Mouse (Mus musculus): Measurements from ENCODE around the gene Cnih2.

Cnih2 gene

DNA sequence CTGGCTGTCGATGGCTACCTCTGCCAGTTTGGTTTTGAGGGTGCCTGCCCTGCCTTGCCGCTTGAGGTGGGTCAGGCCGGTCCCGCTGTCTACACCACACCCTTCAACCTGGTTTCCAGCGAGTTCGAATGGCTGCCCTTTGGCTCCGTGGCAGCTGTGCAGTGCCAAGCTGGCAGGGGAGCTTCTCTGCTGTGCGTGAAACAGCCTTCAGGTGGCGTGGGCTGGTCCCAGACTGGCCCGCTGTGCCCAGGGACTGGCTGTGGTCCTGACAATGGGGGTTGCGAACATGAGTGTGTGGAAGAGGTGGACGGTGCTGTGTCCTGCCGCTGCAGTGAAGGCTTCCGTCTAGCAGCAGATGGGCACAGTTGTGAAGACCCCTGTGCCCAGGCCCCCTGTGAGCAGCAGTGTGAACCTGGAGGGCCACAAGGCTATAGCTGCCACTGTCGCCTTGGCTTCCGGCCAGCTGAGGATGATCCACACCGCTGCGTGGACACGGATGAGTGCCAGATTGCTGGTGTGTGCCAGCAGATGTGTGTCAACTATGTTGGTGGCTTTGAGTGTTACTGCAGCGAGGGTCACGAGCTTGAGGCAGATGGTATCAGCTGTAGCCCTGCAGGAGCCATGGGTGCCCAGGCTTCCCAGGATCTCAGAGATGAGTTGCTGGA lies 29.6 kb downstream of the Cnih2 start:
- DNase-seq (ENCODE audit: low spot score in 2 of 2) = peak in 1 of 2 experiments; percentile 53

DNA sequence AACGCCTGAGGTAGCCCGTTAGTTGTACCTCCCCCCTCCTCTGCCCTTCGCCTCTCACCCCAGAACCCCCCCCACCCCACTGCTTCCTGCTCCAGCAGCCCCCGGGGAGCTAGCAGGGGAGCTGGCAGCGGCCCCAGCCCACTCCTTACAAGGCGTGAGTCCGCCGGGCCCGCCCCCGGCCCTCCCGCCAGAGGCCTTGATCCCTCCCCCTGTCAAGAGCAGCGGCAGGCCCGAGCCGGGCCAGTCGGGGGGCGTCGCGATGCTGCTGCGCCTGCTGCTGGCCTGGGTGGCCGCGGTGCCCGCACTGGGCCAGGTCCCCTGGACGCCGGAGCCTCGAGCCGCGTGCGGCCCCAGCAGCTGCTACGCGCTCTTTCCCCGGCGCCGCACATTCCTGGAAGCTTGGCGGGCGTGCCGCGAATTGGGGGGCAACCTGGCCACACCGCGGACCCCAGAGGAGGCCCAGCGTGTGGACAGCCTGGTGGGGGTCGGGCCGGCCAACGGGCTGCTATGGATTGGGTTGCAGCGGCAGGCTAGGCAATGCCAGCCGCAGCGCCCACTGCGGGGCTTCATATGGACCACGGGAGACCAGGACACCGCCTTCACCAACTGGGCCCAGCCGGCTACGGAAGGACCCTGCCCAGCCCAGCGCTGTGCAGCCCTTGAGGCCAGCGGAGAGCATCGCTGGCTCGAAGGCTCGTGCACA lies 30.3 kb downstream of the Cnih2 start, which contains the start of gene Cd248:
Gene Cd248 (plus strand): TSS at position 212 of the 703 bp plus-strand sequence.
- peak in 1 of 2 experiments; percentile 45 for DNase-seq (ENCODE audit: low spot score in 2 of 2)

DNA sequence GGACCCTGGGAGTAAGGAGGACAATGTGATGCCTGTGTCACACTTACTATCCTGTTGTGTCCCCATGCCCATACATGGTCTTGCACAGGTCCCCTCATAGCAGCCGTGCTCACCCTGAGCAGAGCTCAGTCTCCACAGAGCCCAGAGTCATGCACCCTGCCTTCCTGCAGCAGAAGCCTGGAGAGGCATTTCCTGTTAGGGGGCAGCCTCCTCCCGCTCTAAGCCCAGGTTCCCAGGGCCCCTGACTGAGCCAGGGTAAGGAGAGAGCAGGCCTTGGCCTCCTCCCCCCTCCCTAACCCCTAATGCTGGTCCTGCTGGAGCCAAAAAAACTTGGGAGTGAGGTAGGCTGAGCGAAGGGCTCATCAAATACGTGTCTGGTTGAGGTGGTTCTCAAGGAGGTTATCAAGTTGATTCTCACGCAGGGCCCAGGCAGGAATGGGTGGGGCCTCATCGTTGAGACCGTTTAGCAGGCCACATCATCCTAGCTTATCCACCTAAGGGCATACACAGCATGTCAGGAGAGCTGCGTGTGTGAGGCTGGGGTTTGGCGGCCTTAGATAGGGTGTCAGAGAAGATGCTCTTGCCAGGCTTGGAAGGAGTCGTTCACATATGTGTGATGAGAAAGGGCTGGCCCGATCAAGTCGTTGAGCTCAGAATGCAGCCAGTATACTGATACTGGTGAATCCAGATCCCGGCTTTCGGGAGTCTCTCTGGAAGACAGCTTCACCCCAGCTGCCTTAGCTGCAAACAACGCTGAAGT lies 31.1 kb downstream of the Cnih2 start:
- peak; percentile 41 to 65 for DNase-seq (ENCODE audit: low spot score in 2 of 2)

DNA sequence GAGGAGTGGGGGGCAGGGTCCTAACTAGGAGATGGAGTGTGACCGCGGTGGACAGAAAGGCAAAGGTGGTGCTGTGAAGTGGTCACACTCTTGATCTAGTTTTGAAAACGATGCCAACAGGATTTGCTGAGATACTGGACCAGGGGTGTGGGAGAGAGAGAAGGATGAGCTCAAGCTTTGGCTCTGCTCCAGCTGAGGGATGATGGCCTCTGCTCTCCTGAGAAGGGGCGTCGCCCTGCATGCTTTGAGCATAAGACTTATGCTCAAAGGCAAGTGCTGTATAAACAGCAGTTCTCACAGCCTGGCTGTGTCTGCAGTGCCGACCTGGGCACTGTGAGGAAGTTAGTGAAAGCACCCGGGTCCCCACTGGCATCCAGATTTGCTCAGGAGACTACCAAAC lies 33.2 kb downstream of the Cnih2 start:
- DNase-seq (ENCODE audit: low spot score in 2 of 2) = peak in 1 of 2 experiments; percentile 37

DNA sequence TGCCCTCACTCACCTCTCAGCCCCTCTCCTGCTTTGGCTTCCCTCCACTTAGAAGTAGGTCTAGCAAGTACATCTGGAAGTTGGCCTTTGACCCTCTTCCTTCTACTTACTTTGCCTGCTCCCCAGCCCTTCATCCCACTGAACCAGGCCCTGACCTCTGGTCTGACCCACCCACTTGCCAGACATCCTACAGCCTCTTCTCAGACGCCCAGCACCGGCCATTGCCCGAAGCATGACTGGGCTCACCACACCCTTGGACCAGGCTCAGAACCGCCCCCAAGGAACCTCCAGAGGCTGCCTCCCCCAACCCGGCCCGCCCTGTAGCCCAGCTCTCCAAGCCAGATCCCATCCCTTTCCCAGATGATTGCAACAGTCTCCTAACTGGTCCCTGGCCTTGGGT lies 35.9 kb downstream of the Cnih2 start:
- DNase-seq (ENCODE audit: low spot score in 2 of 2) = no peak

DNA sequence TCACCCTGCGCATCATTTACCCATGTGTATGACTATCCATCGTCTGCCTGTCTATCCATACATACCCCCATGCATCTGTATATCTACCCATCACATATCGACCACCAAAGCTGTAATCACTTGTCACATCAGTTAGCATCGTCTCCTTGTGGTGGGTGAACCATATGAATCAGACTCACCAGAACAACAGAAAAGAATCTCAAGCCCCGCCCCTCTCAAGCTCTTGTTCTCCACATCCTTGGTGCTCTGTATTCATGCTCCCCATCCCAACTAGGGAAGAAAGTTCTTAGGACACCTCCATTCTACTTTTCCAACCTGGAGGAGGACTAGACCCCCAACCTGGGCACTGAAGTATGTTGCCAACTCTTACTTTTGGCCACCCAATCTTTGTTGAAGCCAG lies 36.3 kb downstream of the Cnih2 start:
- no peak for DNase-seq (ENCODE audit: low spot score in 2 of 2)

DNA sequence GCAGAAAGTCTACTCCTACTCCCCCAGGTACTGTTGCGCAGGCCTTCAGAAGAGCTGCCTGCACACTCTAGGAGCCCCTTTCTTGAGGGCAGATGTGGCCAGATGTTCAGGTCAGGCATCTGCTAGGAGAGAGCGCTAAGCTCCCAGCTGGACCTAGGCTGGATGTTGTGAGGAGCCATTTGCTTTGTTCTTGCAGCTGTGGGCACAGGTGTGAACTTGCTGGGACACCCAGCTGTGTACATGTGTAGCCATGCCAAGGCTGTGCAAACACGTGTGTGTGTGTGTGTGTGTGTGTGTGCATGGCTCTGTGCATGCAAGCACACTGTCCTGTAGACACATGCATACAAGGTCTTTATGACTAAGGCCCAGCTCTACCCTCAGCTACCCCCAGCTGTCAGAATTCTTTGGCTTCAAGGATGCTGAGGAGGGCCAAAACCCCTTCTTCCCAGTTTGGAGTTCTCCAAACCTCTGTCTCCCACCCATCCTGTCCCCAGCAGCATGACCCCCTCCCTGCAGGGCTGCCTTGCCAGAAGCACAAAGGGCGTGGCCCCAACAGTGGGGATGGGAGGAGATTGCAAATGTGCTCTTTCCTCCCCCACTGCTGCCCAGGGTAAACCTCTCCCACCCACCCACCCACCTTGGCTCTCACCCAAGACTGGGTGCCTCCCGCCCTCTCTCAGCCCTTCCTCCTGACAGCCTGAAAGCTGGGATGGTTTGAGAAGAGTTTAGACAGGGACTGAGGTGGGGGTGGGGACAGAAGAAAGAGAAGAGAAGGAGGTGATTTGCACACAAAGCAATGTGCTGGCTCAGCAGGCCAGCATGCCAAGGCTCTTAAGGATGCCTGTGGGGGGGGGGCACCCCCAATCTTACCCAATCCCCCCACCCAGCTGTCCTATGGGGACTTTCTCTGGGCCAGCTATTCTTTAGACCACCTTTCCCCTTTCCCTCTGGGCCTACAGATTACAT lies 37.7 kb downstream of the Cnih2 start:
- no peak for DNase-seq (ENCODE audit: low spot score in 2 of 2)

DNA sequence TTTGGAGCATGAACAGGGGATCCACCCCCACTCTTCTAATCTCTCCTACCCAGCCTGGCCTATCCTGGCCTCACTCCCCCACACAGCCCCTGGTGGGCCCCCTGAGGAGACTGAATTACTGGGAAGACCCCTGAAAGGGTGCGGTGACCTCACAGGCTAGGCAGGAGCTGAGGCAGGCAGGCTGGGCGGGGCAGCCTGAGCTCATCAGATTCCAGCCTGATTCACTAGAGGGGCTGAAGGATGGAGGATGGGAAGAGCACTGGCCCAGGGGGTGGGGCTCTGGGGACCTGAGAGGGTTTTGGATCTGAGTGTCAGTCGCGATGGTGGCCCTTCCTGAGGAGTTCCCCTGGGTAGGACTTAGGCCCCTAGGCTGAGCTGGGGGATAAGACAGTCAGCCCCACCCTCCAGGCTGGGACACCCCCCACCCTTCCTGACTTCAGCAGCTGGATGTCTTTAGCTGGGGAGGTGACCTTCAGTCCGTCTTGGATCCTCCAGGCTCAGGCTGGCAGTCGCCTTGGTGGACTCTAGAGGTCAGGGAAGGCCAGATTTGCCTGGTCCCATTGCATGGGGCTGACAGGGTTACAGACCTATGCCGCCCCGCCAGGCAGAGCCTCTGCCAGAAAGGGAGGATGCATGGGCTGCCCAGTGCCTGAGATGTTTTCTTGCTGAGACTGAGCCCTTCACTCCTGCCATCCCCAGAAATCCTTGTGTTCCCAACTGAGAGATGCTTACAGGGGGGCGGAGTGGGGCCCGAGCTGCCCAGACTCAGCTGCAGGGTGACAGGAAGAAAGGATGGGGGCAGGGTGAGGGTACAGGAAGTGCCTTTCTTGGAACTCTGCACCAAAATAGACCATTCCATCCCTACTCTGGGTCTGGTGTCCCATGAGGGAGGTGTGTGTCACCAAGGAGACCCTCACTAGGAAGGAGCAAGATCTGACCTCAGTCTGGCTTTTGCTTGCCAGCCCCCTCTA lies 39.2 kb downstream of the Cnih2 start:
- no peak for DNase-seq (ENCODE audit: low spot score in 2 of 2)

DNA sequence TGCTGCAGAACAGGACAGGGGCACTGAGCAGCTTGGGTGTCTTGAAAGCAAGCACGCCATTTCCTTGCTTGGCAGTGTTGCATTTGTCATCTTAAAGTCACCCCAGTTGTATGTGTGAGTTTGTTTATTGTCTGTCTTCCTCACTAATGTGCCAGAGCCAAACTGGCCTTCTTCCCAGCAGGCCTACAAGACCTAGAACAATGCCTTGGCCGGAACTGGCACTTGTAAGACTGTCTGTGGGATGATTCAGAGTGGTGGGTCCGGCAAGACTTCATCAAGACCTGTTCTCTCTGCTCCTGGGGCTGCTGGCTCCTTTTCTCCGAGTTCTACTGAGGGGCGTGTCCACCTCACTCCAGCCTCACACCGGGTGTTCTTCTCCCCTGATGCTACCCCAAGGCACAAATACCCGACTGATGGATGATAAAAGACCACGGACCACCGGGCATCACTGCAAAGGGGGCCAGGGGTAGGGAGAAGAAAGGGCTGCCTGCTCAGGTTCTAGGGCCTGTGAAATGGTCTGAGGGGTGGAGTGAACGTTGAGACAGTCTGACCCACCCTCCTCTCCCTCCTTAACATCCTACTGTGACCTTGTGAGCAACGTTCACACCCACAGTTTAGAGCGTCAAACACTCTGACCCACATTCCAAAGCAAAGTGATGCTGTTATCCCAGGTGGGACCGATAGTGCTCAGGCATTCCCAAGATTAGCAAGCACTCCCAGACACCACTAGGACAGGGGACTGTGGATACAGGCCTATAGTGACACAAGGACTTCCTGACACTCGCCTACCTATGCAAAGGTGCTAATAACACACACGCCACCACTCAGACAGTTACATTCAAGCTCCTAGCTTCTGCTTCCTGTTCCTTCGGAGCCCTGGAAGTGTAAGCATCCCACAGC lies 40.2 kb downstream of the Cnih2 start:
- no peak for DNase-seq (ENCODE audit: low spot score in 2 of 2)

DNA sequence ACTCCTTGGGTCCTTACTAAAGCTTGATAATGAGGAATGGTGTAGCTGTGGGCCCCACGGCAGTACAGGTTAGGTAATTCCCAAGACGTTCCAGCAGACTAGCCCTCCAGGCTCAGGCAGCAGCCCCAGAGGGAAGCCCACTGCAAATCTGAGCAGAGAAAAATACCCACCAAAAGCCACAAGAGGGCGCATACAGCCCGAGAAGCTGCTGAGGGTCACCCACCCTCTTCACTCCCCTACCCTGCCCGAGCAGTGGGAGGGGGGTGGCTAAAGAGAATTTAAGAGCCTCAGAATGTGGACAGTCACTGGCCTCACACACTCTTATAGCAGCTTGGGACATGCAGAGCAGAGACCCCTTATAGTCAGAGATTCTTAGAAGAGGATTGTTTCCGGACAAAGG lies 42.1 kb downstream of the Cnih2 start:
- DNase-seq (ENCODE audit: low spot score in 2 of 2) = no peak

DNA sequence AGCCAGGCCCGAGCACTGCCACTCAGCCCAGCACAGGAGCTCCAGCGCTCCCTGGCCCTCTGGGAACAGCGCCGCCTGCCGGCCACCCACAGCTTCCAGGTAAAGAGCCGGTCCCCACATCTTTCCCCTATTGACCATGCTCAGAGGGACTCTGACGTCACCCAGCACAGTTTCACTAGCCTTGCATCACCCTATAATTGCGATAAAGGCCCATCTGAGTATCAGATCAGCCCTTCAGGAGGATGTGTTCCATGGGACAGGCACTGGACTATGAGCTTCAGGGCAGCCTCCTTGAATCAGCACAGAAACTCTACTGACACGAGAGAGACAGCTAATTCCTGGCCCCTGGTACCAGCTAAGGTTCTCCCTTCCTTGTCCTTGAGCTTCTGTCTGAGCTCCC lies 44.4 kb downstream of the Cnih2 start:
- peak; percentile 60 to 83 for DNase-seq (ENCODE audit: low spot score in 2 of 2)

DNA sequence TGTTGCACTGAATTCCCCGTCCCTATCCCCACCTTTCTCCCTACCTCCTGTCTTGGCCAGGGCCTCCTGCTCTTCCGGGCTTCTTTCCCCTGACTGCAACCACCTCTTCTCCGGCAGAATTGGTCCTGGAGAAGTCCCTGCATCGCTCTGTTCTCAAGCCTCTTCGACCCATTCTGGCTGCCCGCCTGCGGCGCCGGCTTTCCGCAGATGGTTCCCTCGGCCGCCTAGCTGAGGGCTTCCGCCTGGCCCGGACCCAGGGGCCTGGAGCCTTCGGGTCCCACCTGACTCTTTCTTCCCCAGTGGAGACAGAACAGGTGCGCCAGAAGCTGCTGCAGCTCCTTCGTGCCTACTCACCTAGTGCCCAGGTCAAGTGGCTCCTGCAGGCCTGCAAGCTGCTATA lies 45.5 kb downstream of the Cnih2 start:
- no peak for DNase-seq (ENCODE audit: low spot score in 2 of 2)

DNA sequence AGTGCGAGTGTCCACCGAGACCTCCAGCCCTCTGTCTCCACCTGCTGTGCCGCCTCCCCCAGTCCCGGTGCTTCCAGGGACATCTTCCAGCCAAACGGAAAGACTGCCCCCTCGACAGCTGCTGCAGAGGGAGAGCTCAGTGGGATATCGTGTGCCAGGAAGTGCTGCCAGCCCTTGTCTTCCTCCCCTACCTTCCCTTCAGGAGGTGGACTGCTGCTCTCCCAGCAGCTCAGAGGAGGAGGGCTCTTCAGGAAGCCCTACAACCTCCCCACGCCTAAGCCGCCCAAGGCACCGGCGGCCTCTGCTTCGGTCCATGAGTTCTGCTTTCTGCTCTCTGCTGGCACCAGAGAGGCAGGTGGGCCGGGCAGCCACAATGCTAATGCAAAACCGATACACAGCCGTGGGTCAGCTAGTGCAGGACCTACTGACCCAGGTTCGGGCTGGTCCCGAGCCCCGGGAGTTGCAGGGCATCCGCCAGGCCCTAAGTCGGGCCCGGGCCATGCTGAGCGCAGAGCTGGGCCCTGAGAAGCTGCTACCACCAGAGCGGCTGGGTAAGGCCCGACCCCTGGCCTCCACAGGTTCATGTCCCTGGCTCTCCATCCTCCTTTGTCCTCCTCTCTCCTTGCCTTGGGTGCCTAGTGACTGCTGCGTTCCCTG lies 46.0 kb downstream of the Cnih2 start:
- DNase-seq (ENCODE audit: low spot score in 2 of 2) = no peak

DNA sequence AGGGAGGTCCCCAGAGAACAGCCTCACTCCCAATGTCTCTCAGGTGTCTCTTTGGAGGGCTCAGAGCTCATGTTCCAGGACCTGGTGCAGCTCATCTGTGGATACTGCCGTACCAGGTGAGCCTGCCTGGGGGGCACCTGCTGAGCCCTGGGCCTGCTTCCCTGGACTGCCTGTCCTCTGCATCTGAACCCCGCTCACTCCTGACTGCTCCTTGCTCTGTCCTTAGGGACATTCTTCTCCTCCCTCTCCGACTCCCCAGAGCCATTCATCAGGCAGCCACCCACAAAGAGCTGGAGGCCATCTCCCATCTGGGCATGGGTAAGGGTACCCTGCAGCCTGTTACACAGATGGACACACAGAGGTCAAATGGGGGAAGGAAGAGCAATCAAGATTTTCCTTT lies 46.8 kb downstream of the Cnih2 start:
- no peak for DNase-seq (ENCODE audit: low spot score in 2 of 2)

DNA sequence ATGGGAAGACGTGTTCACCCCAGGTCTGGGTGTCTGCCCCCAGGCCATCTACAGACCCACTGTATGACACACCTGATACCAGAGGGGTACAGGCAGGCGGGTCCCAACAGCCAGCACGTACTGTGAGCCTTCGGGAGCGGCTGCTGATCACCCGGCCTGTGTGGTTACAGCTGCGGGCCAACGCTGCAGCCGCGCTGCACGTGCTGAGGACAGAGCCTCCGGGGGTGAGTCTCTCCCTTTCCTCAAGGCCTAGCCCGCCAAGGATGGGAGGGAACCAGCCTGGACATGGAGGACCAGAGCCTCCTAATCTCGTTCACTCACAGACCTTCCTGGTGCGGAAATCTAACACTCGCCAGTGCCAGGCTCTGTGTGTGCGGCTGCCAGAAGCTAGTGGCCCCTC lies 47.3 kb downstream of the Cnih2 start:
- no peak for DNase-seq (ENCODE audit: low spot score in 2 of 2)

DNA sequence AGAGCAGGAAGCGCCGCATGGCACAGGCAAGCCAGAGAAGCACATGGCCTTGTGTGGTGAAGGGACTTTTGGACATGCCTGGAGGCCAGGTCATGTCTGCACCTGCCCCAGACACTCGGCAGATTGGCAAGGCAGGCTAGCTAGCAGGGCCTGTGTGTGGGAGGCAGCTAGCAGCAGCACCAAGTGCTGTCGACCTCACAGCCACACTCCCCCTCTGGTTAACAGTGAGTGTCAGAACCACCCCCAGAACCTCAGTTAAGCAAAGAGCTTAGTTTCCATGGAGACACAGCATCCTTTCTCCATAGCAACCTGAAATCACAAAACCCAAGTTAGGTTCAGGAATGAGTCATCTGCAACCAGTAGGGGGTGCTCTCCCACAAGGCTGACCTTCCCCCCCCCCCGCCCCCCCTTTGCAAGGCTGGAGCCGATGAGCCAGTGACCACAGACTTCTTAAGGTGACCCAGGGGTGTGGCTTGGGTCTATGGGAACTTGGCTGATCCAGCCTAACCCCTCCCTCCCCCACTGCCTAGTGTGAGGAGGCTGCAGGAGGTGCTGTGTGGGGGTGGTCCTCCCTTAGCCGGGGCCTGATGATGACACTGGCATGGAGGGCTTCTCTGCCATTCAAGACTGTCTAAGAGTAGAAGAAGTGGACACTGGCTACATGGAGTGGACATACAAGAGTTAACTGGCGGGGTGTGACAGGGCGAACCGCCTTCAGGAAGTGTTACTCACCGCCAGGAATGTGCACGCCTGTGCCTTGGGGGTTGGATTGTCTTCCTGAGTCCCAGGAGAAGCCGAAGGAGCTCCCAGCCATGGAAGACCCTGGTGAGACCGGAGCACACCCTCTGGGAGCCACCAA lies 48.0 kb downstream of the Cnih2 start, which contains the start of gene Rin1:
Gene Rin1 (plus strand): TSS at position 435 of the 859 bp plus-strand sequence.
- DNase-seq (ENCODE audit: low spot score in 2 of 2) = peak in 1 of 2 experiments; percentile 46

DNA sequence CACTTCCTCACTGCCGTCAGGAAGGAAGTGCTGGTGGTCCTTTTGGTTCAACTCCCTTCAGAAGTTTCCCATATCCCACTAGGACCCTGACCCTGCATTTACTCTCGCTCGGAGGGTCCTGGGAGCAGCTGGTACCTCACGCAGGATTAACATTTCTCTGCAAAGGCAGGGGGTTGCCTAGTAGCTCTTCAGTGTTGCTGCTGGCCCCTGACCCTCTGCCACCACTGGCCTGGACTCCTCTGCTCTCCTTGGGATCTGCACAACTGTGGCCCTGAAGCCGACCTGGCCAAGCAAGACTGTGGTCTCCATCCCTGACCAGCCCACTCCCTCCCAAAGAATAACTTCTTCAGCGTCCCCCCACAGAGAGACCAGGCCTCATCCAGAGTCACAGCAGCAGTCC lies 49.0 kb downstream of the Cnih2 start:
- no peak for DNase-seq (ENCODE audit: low spot score in 2 of 2)

Data from spleen, postnatal 10 days (tissue).